Mouse (Mus musculus) hindbrain, embryonic 14.5 days (tissue): ENCODE measurements around the gene Rexo1. TPM values are rescaled to one million over a fixed set of nuclear protein-coding genes. Genes with fewer than 3 reads are reported as not detected.
"Not testable (repeated sequence)": the region's sequence is repeated elsewhere in the genome, so short reads cannot be mapped to it uniquely, and the experiment has no call there.

Experiments used
- ATAC-seq: fragments of 200-750 bp; cut with Nextera tagmentation; 2 replicates; pipeline ENCODE4 v1.8.0; 2017; ENCODE audit warnings: moderate number of reproducible peaks, mild to moderate bottlenecking, moderate TSS enrichment, moderate library complexity; ENCODE audit not compliant: low FRiP score
- DNase-seq: peaks from one replicate; pipeline ENCODE4 v3.0.0-alpha.2; 2015; ENCODE audit warnings: low spot score
- H3K27ac ChIP-seq: fragments of 300-500 bp; sonication (generic); 2 replicates; pipeline ENCODE4 v1.5.1; 2014; ENCODE audit warnings: mild to moderate bottlenecking, moderate library complexity
- H3K27me3 ChIP-seq: fragments of 300-500 bp; sonication (generic); 2 replicates; pipeline ENCODE4 v1.6.1; 2014; ENCODE audit warnings: mild to moderate bottlenecking, low read length, mixed read lengths; ENCODE audit not compliant: control insufficient read depth, insufficient read depth
- H3K36me3 ChIP-seq: fragments of 300-500 bp; sonication (generic); replicated peaks from 2 replicates; pipeline ENCODE4 v1.6.1; 2014; ENCODE audit not compliant: control insufficient read depth, insufficient read depth
- H3K4me1 ChIP-seq: fragments of 300-500 bp; sonication (generic); replicated peaks from 2 replicates; pipeline ENCODE4 v1.6.1; 2014; ENCODE audit warnings: antibody characterized with exemption, low read length, mixed read lengths; ENCODE audit not compliant: control insufficient read depth, insufficient read depth
- H3K4me2 ChIP-seq: fragments of 300-500 bp; sonication (generic); replicated peaks from 2 replicates; pipeline ENCODE4 v1.6.1; 2014; ENCODE audit warnings: mild to moderate bottlenecking, moderate library complexity
- H3K4me3 ChIP-seq: fragments of 300-500 bp; sonication (generic); replicated peaks from 2 replicates; pipeline ENCODE4 v1.5.1; 2014; ENCODE audit warnings: mild to moderate bottlenecking, low read length
- H3K9ac ChIP-seq: fragments of 300-500 bp; sonication (generic); 2 replicates; pipeline ENCODE4 v1.6.1; 2014
- H3K9me3 ChIP-seq: fragments of 300-500 bp; sonication (generic); 2 replicates; pipeline ENCODE4 v1.6.1; 2016; ENCODE audit warnings: low read length; ENCODE audit not compliant: control insufficient read depth
- WGBS: fragments of 180-500 bp; shearing (Covaris S2); extraction: QIAGEN DNeasy Blood & Tissue Kit; methylation state at CpG from one replicate; pipeline ENCODE4 v1.1.7; 2014; 5-methylcytosine and 5-hydroxymethylcytosine counted together
- polyA plus RNA-seq: library from polyadenylated mRNA; unstranded; fragments of >200 nt; fragmentation: Nextera tagmentation; extraction: Ambion mirVana; gene quantifications from 2 replicates; pipeline ENCODE4 v1.2.1, GENCODE M21; 2014

The Rexo1 gene
- 29.0 and 30.8 TPM in 2 replicates for polyA plus RNA-seq

GRCm38 (mm10) chr10:80561116-80561944 is at the start of gene Rexo1:
Gene Rexo1 (minus strand): TSS chr10:80561560.
- peak within 1 kb of the TSS; percentile 90 for H3K4me2 ChIP-seq
- peak within 1 kb of the TSS; percentile 97 for H3K9ac ChIP-seq
- ATAC-seq (peak; percentile 87), DNase-seq (peak; percentile 93)
- H3K4me3 ChIP-seq = peak within 1 kb of the TSS; percentile 99
- no peaks in the 10 kb centered on the region for H3K9me3 ChIP-seq
- H3K36me3 ChIP-seq = no peaks in the 10 kb centered on the region; the same call in 1 of the 2 replicates
- WGBS = under 1% methylated on average over 71 of the region's 72 CpGs
- H3K27me3 ChIP-seq = no peaks in the 10 kb centered on the region
- peak within 1 kb of the TSS; percentile 93 for H3K27ac ChIP-seq
- H3K4me1 ChIP-seq = peaks cover 30% of the 10 kb centered on the region

- peak; percentile 47 for DNase-seq
- WGBS = 72% methylated on average over 4 of the region's 4 CpGs
- ATAC-seq = no peak
Measured at GRCm38 (mm10) chr10:80611024-80611423, 49.7 kb upstream of the Rexo1 start.

GRCm38 (mm10) chr10:80610116-80610785 is 48.9 kb upstream of the Rexo1 start:
- no peak for ATAC-seq
- DNase-seq = no peak
- H3K4me2 ChIP-seq = no peak overlapping the region
- no peak overlapping the region for H3K4me3 ChIP-seq
- H3K27ac ChIP-seq = no peak overlapping the region
- no peak overlapping the region for H3K9ac ChIP-seq
- no peaks in the 10 kb centered on the region for H3K4me1 ChIP-seq
- H3K27me3 ChIP-seq = no peaks in the 10 kb centered on the region
- peaks cover 83% of the 10 kb centered on the region for H3K36me3 ChIP-seq
- WGBS = 92% methylated on average over 9 of the region's 9 CpGs
- H3K9me3 ChIP-seq = no peaks in the 10 kb centered on the region

More at GRCm38 (mm10) chr10:80611024-80611423, 49.7 kb upstream of the Rexo1 start:
- no peak overlapping the region for H3K4me3 ChIP-seq
- no peak overlapping the region for H3K4me2 ChIP-seq
- no peak overlapping the region for H3K27ac ChIP-seq
- no peak overlapping the region for H3K9ac ChIP-seq
- H3K9me3 ChIP-seq = no peaks in the 10 kb centered on the region
- H3K4me1 ChIP-seq = no peaks in the 10 kb centered on the region
- no peaks in the 10 kb centered on the region for H3K27me3 ChIP-seq
- peaks cover 90% of the 10 kb centered on the region for H3K36me3 ChIP-seq

- H3K36me3 ChIP-seq = peaks cover 75% of the 10 kb centered on the region
- DNase-seq = no peak
- H3K4me1 ChIP-seq = no peaks in the 10 kb centered on the region
- WGBS = 95% methylated on average over 10 of the region's 10 CpGs
- H3K9ac ChIP-seq = no peak overlapping the region
- no peak for ATAC-seq
- H3K27me3 ChIP-seq = no peaks in the 10 kb centered on the region
- H3K9me3 ChIP-seq = no peaks in the 10 kb centered on the region
- no peak overlapping the region for H3K27ac ChIP-seq
- H3K4me3 ChIP-seq = no peak overlapping the region
- H3K4me2 ChIP-seq = no peak overlapping the region
Measured at GRCm38 (mm10) chr10:80609269-80609924, 48.0 kb upstream of the Rexo1 start.

GRCm38 (mm10) chr10:80608435-80608834 is 47.1 kb upstream of the Rexo1 start:
- Histone ChIP-seq H3K9ac (no peak overlapping the region), H3K9me3 (no peaks in the 10 kb centered on the region), H3K4me2 (no peak overlapping the region), H3K4me3 (no peak overlapping the region), H3K36me3 (peaks cover 66% of the 10 kb centered on the region), H3K4me1 (peaks cover 9% of the 10 kb centered on the region), H3K27ac (no peak overlapping the region), H3K27me3 (no peaks in the 10 kb centered on the region)
- no peak for DNase-seq
- 87% methylated on average over 3 of the region's 3 CpGs for WGBS
- ATAC-seq = no peak

- H3K9me3 ChIP-seq = no peaks in the 10 kb centered on the region
- H3K27me3 ChIP-seq = no peaks in the 10 kb centered on the region
- 95% methylated on average over 34 of the region's 34 CpGs for WGBS
- no peak for ATAC-seq
- no peak overlapping the region for H3K4me3 ChIP-seq
- no peak for DNase-seq
- peaks cover 50% of the 10 kb centered on the region for H3K36me3 ChIP-seq
- H3K4me2 ChIP-seq = no peak overlapping the region
- peaks cover 15% of the 10 kb centered on the region for H3K4me1 ChIP-seq
- H3K27ac ChIP-seq = no peak overlapping the region
- no peak overlapping the region for H3K9ac ChIP-seq
Measured at GRCm38 (mm10) chr10:80606737-80607350, 45.5 kb upstream of the Rexo1 start.

- no peaks in the 10 kb centered on the region for H3K9me3 ChIP-seq
- 92% methylated on average over 23 of the region's 23 CpGs for WGBS
- ATAC-seq (no peak), DNase-seq (no peak)
- no peak overlapping the region for H3K4me3 ChIP-seq
- H3K9ac ChIP-seq = no peak overlapping the region
- no peak overlapping the region for H3K27ac ChIP-seq
- no peaks in the 10 kb centered on the region for H3K27me3 ChIP-seq
- no peak overlapping the region for H3K4me2 ChIP-seq
- peaks cover 15% of the 10 kb centered on the region for H3K4me1 ChIP-seq
- H3K36me3 ChIP-seq = peaks cover 47% of the 10 kb centered on the region
Measured at GRCm38 (mm10) chr10:80606306-80606705, 44.9 kb upstream of the Rexo1 start.

- not testable (repeated sequence) for H3K27ac ChIP-seq, ATAC-seq, H3K4me2 ChIP-seq, H3K27me3 ChIP-seq, H3K9me3 ChIP-seq, H3K4me3 ChIP-seq, H3K9ac ChIP-seq, DNase-seq
- peaks cover 15% of the 10 kb centered on the region for H3K4me1 ChIP-seq
- H3K36me3 ChIP-seq = peaks cover 46% of the 10 kb centered on the region
- 89% methylated on average over 1 of the region's 4 CpGs for WGBS
Measured at GRCm38 (mm10) chr10:80605721-80606120, 44.4 kb upstream of the Rexo1 start, which contains the start of gene Gm49322. Gene Gm49322 (plus strand): TSS chr10:80606021.

GRCm38 (mm10) chr10:80604988-80605387 is 43.6 kb upstream of the Rexo1 start:
- no peak for ATAC-seq

More at GRCm38 (mm10) chr10:80604988-80605387, 43.6 kb upstream of the Rexo1 start:
- no peak for DNase-seq
- Histone ChIP-seq H3K9ac (no peak overlapping the region), H3K4me1 (peaks cover 15% of the 10 kb centered on the region), H3K9me3 (no peaks in the 10 kb centered on the region), H3K4me2 (no peak overlapping the region), H3K27me3 (no peaks in the 10 kb centered on the region), H3K36me3 (peaks cover 39% of the 10 kb centered on the region), H3K27ac (no peak overlapping the region), H3K4me3 (no peak overlapping the region)
- 100% methylated on average over 2 of the region's 2 CpGs for WGBS
